Mouse (Mus musculus): ENCODE data around the gene Mre11a. TPM values are rescaled to one million over a fixed set of nuclear protein-coding genes. Genes with fewer than 3 reads are reported as not detected.

Mre11a gene
- polyA plus RNA-seq, 1 experiment from 2014 or later: 19.9 TPM

- Histone ChIP-seq H3K4me2 (ENCODE audit: low read depth, low read length) (no peak overlapping the region), H3K9me3 (ENCODE audit: control insufficient read depth, low read length) (no peaks in the 10 kb centered on the region), H3K36me3 (ENCODE audit: control insufficient read depth, insufficient read depth, low read length) (no peaks in the 10 kb centered on the region), H3K4me3 (ENCODE audit: low read depth, low read length) (no peak overlapping the region), H3K4me1 (ENCODE audit: control insufficient read depth, insufficient read depth, low read length) (peaks cover 5% of the 10 kb centered on the region), H3K9ac (ENCODE audit: low read depth, low read length) (no peak overlapping the region), H3K27me3 (replicated peaks; ENCODE audit: control insufficient read depth, insufficient read depth, low read length) (peaks cover 38% of the 10 kb centered on the region), H3K27ac (replicated peaks; ENCODE audit: low read depth, low read length) (no peak overlapping the region)
- WGBS: 49% methylated on average over 4 of the region's 4 CpGs
- ATAC-seq (ENCODE audit: low read depth) (no peak), DNase-seq (ENCODE audit: low spot score) (no peak)
These were observed 72.6 kb downstream of the Mre11a start for GRCm38 (mm10) chr9:14856922-14857654.

- H3K36me3 ChIP-seq (ENCODE audit: control insufficient read depth, insufficient read depth, low read length): no peaks in the 10 kb centered on the region
- H3K27me3 ChIP-seq (replicated peaks; ENCODE audit: control insufficient read depth, insufficient read depth, low read length): peaks cover 40% of the 10 kb centered on the region
- no peak overlapping the region for H3K27ac ChIP-seq (replicated peaks; ENCODE audit: low read depth, low read length)
- no peaks in the 10 kb centered on the region for H3K9me3 ChIP-seq (ENCODE audit: control insufficient read depth, low read length)
- ATAC-seq (ENCODE audit: low read depth): no peak
- WGBS: 72% methylated on average over 7 of the region's 7 CpGs
- no peak overlapping the region for H3K4me3 ChIP-seq (ENCODE audit: low read depth, low read length)
- no peak overlapping the region for H3K9ac ChIP-seq (ENCODE audit: low read depth, low read length)
- no peak for DNase-seq (ENCODE audit: low spot score)
- peaks cover 5% of the 10 kb centered on the region for H3K4me1 ChIP-seq (ENCODE audit: control insufficient read depth, insufficient read depth, low read length)
- no peak overlapping the region for H3K4me2 ChIP-seq (ENCODE audit: low read depth, low read length)
These were observed 73.8 kb downstream of the Mre11a start for GRCm38 (mm10) chr9:14858170-14858706.

GRCm38 (mm10) chr9:14858782-14859181 is 74.3 kb downstream of the Mre11a start:
- Histone ChIP-seq H3K27ac (replicated peaks; ENCODE audit: low read depth, low read length) (no peak overlapping the region), H3K4me1 (ENCODE audit: control insufficient read depth, insufficient read depth, low read length) (peaks cover 5% of the 10 kb centered on the region), H3K4me2 (ENCODE audit: low read depth, low read length) (no peak overlapping the region), H3K9me3 (ENCODE audit: control insufficient read depth, low read length) (no peaks in the 10 kb centered on the region), H3K9ac (ENCODE audit: low read depth, low read length) (no peak overlapping the region), H3K4me3 (ENCODE audit: low read depth, low read length) (no peak overlapping the region), H3K27me3 (replicated peaks; ENCODE audit: control insufficient read depth, insufficient read depth, low read length) (peaks cover 40% of the 10 kb centered on the region), H3K36me3 (ENCODE audit: control insufficient read depth, insufficient read depth, low read length) (no peaks in the 10 kb centered on the region)
- ATAC-seq (ENCODE audit: low read depth) (no peak), DNase-seq (ENCODE audit: low spot score) (no peak)
- 66% methylated on average over 3 of the region's 3 CpGs for WGBS

GRCm38 (mm10) chr9:14859868-14860639 is 75.6 kb downstream of the Mre11a start, which contains the start of gene Gpr83:
Gene Gpr83 (plus strand): TSS chr9:14860210.
- ATAC-seq (ENCODE audit: low read depth): peak; percentile 94

GRCm38 (mm10) chr9:14863126-14863525 is 78.7 kb downstream of the Mre11a start:
- no peak for ATAC-seq (ENCODE audit: low read depth)
- no peak for DNase-seq (ENCODE audit: low spot score)
- H3K4me2 ChIP-seq (ENCODE audit: low read depth, low read length): no peak overlapping the region
- no peak overlapping the region for H3K27ac ChIP-seq (replicated peaks; ENCODE audit: low read depth, low read length)
- no peak overlapping the region for H3K4me3 ChIP-seq (ENCODE audit: low read depth, low read length)
- no peak overlapping the region for H3K9ac ChIP-seq (ENCODE audit: low read depth, low read length)
- WGBS: 50% methylated on average over 3 of the region's 3 CpGs
- no peaks in the 10 kb centered on the region for H3K36me3 ChIP-seq (ENCODE audit: control insufficient read depth, insufficient read depth, low read length)
- peaks cover 36% of the 10 kb centered on the region for H3K27me3 ChIP-seq (replicated peaks; ENCODE audit: control insufficient read depth, insufficient read depth, low read length)
- H3K4me1 ChIP-seq (ENCODE audit: control insufficient read depth, insufficient read depth, low read length): peaks cover 5% of the 10 kb centered on the region
- H3K9me3 ChIP-seq (ENCODE audit: control insufficient read depth, low read length): no peaks in the 10 kb centered on the region

More at GRCm38 (mm10) chr9:14859868-14860639, 75.6 kb downstream of the Mre11a start, which contains the start of gene Gpr83:
- H3K27me3 ChIP-seq (replicated peaks; ENCODE audit: control insufficient read depth, insufficient read depth, low read length): peaks cover 40% of the 10 kb centered on the region
- peak within 1 kb of the TSS; percentile 39 for H3K4me3 ChIP-seq (ENCODE audit: low read depth, low read length)
- peaks cover 5% of the 10 kb centered on the region for H3K4me1 ChIP-seq (ENCODE audit: control insufficient read depth, insufficient read depth, low read length)
- peak; percentile 64 for DNase-seq (ENCODE audit: low spot score)
- H3K27ac ChIP-seq (replicated peaks; ENCODE audit: low read depth, low read length): no peak within 1 kb of the TSS
- no peaks in the 10 kb centered on the region for H3K9me3 ChIP-seq (ENCODE audit: control insufficient read depth, low read length)
- 2% methylated on average over 39 of the region's 47 CpGs for WGBS
- peak within 1 kb of the TSS; percentile 58 for H3K9ac ChIP-seq (ENCODE audit: low read depth, low read length)
- peak within 1 kb of the TSS; percentile 77 for H3K4me2 ChIP-seq (ENCODE audit: low read depth, low read length)
- no peaks in the 10 kb centered on the region for H3K36me3 ChIP-seq (ENCODE audit: control insufficient read depth, insufficient read depth, low read length)

- ATAC-seq (ENCODE audit: low read depth): no peak
- H3K9ac ChIP-seq (ENCODE audit: low read depth, low read length): no peak overlapping the region
- H3K36me3 ChIP-seq (ENCODE audit: control insufficient read depth, insufficient read depth, low read length): no peaks in the 10 kb centered on the region
- no peak overlapping the region for H3K27ac ChIP-seq (replicated peaks; ENCODE audit: low read depth, low read length)
- 77% methylated on average over 9 of the region's 9 CpGs for WGBS
- H3K4me2 ChIP-seq (ENCODE audit: low read depth, low read length): no peak overlapping the region
- peaks cover 20% of the 10 kb centered on the region for H3K27me3 ChIP-seq (replicated peaks; ENCODE audit: control insufficient read depth, insufficient read depth, low read length)
- no peak overlapping the region for H3K4me3 ChIP-seq (ENCODE audit: low read depth, low read length)
- H3K9me3 ChIP-seq (ENCODE audit: control insufficient read depth, low read length): no peaks in the 10 kb centered on the region
- DNase-seq (ENCODE audit: low spot score): no peak
- peaks cover 5% of the 10 kb centered on the region for H3K4me1 ChIP-seq (ENCODE audit: control insufficient read depth, insufficient read depth, low read length)
These were observed 80.3 kb downstream of the Mre11a start for GRCm38 (mm10) chr9:14864726-14865125.

- DNase-seq (ENCODE audit: low spot score) (peak; percentile 55), ATAC-seq (ENCODE audit: low read depth) (peak; percentile 44; the same call in 1 of the 2 replicates)
- Histone ChIP-seq H3K9ac (ENCODE audit: low read depth, low read length) (no peak overlapping the region), H3K27me3 (replicated peaks; ENCODE audit: control insufficient read depth, insufficient read depth, low read length) (peaks cover 3% of the 10 kb centered on the region; the same call in 1 of the 2 replicates), H3K4me2 (ENCODE audit: low read depth, low read length) (no peak overlapping the region), H3K9me3 (ENCODE audit: control insufficient read depth, low read length) (no peaks in the 10 kb centered on the region), H3K27ac (replicated peaks; ENCODE audit: low read depth, low read length) (no peak overlapping the region), H3K36me3 (ENCODE audit: control insufficient read depth, insufficient read depth, low read length) (no peaks in the 10 kb centered on the region), H3K4me3 (ENCODE audit: low read depth, low read length) (no peak overlapping the region), H3K4me1 (ENCODE audit: control insufficient read depth, insufficient read depth, low read length) (no peaks in the 10 kb centered on the region)
- 26% methylated on average over 7 of the region's 7 CpGs for WGBS
These were observed 82.5 kb downstream of the Mre11a start for GRCm38 (mm10) chr9:14866957-14867356.

GRCm38 (mm10) chr9:14868326-14868725 is 83.9 kb downstream of the Mre11a start:
- H3K4me3 ChIP-seq (ENCODE audit: low read depth, low read length): no peak overlapping the region
- H3K4me1 ChIP-seq (ENCODE audit: control insufficient read depth, insufficient read depth, low read length): peaks cover 8% of the 10 kb centered on the region
- H3K27me3 ChIP-seq (replicated peaks; ENCODE audit: control insufficient read depth, insufficient read depth, low read length): no peaks in the 10 kb centered on the region
- H3K4me2 ChIP-seq (ENCODE audit: low read depth, low read length): no peak overlapping the region
- no peak for ATAC-seq (ENCODE audit: low read depth)
- H3K9me3 ChIP-seq (ENCODE audit: control insufficient read depth, low read length): no peaks in the 10 kb centered on the region
- DNase-seq (ENCODE audit: low spot score): no peak
- whole genome bisulfite sequencing: 92% methylated on average over 8 of the region's 8 CpGs
- no peaks in the 10 kb centered on the region for H3K36me3 ChIP-seq (ENCODE audit: control insufficient read depth, insufficient read depth, low read length)
- H3K27ac ChIP-seq (replicated peaks; ENCODE audit: low read depth, low read length): no peak overlapping the region
- H3K9ac ChIP-seq (ENCODE audit: low read depth, low read length): no peak overlapping the region
